ENCODE assay signal across 8 mouse cellular contexts in the genomic region with DNA sequence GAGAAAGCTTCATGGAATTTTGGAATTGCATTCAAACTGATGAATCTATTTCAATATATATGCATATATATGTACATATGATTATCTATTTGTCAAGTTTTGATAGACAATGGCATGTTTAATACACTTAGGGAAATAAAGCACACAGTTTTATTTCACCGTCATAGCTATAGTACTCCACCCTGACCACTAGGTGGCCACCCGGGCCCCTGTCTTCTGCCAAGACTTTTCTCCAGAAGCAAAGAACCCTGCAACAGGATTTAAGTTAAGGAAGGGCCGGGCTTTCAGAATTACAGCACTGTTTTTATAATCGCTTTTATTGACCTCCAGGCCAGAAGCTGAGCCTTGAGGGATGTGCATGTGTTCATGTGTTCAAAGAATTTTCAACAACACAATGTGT.
DNase-seq lines count a peak whose midpoint lies in the region; ATAC-seq and TF ChIP-seq lines count a peak whose summit lies in the region.

No protein-coding gene starts in this region.

- H3K79me2 ChIP-seq in liver, adult 2 months (ENCODE audit: control insufficient read depth, insufficient read depth, low read length) = no peaks in the 10 kb centered on the region

- DNase-seq in CD4-positive, CD25-positive, alpha-beta regulatory T cell, adult 2 months (ENCODE audit: low read depth, low spot score) = peak; percentile 27
- DNase-seq in liver, adult 2 months (ENCODE audit: extremely low read depth, low read depth, low spot score) = peak; percentile 27
- DNase-seq in liver, embryonic 11.5 days (ENCODE audit: low spot score) = no peak
- DNase-seq in hindbrain, postnatal 0 days (ENCODE audit: low spot score) = peak; percentile 68
- DNase-seq in mesoderm, embryonic 11.5 days (ENCODE audit: low read depth, low spot score) = peak; percentile 34

- H3K4me3 ChIP-seq in liver, adult 2 months (ENCODE audit: insufficient read depth, low read depth, low read length) = no peak overlapping the region
- H3K4me3 ChIP-seq in liver, embryonic 11.5 days (ENCODE audit: low read depth, low read length) = no peak overlapping the region
- H3K4me3 ChIP-seq in cortical plate, adult 2 months (ENCODE audit: insufficient read depth, low read length) = no peak overlapping the region
- H3K4me3 ChIP-seq in hindbrain, postnatal 0 days (ENCODE audit: low read length) = no peak overlapping the region

- ATAC-seq in CD4-positive, CD25-positive, alpha-beta regulatory T cell, adult 4 months = no peak
- no peak for ATAC-seq in liver, embryonic 11.5 days (replicated peaks; ENCODE audit: low FRiP score)
- peak; percentile 38; the same call in 1 of the 2 replicates for ATAC-seq in hindbrain, postnatal 0 days
- ATAC-seq in inflammation-experienced regulatory T-cells, adult 6 months = no peak

- H3K27ac ChIP-seq in liver, adult 2 months (replicated peaks; ENCODE audit: insufficient read depth, low read depth, low read length) = no peak overlapping the region
- no peak overlapping the region for H3K27ac ChIP-seq in liver, embryonic 11.5 days (ENCODE audit: low read depth, low read length)
- no peak overlapping the region for H3K27ac ChIP-seq in cortical plate, adult 2 months (ENCODE audit: insufficient read depth, low read length)
- H3K27ac ChIP-seq in hindbrain, postnatal 0 days = no peak overlapping the region

- no peak overlapping the region for H3K9ac ChIP-seq in liver, adult 2 months (ENCODE audit: low read depth, low read length)
- no peak overlapping the region for H3K9ac ChIP-seq in liver, embryonic 11.5 days (ENCODE audit: low read depth, low read length)
- H3K9ac ChIP-seq in hindbrain, postnatal 0 days (replicated peaks; ENCODE audit: low read length) = no peak overlapping the region

- TF ChIP-seq POLR2A in liver, adult 2 months (IDR thresholded peaks at IDR 0.05; ENCODE audit: extremely low read depth, insufficient read depth, low read length) = no peak
- TF ChIP-seq POLR2A in cortical plate, adult 2 months (IDR thresholded peaks at IDR 0.05; ENCODE audit: extremely low read depth, insufficient read depth, low read length) = no peak

- TF ChIP-seq CTCF in liver, adult 2 months (IDR thresholded peaks at IDR 0.05; ENCODE audit: low read depth, low read length) = peak; percentile 50; the same call in 1 of the 2 replicates
- peak; percentile 46 for TF ChIP-seq CTCF in cortical plate, adult 2 months (IDR thresholded peaks at IDR 0.05; ENCODE audit: extremely low read depth, insufficient read depth, low read length)
- peak; percentile 72 for TF ChIP-seq CTCF in hindbrain, postnatal 0 days (IDR thresholded peaks at IDR 0.05; ENCODE audit: low read depth)

- H3K4me2 ChIP-seq in liver, embryonic 11.5 days = no peak overlapping the region
- H3K4me2 ChIP-seq in hindbrain, postnatal 0 days (ENCODE audit: low read depth, low read length) = no peak overlapping the region

- H3K36me3 ChIP-seq in liver, adult 2 months (ENCODE audit: control insufficient read depth, insufficient read depth, low read length) = no peaks in the 10 kb centered on the region
- H3K36me3 ChIP-seq in liver, embryonic 11.5 days (ENCODE audit: control insufficient read depth, insufficient read depth, low read length) = no peaks in the 10 kb centered on the region
- no peaks in the 10 kb centered on the region for H3K36me3 ChIP-seq in hindbrain, postnatal 0 days (ENCODE audit: insufficient read depth, low read length)

- H3K9me3 ChIP-seq in liver, embryonic 11.5 days (ENCODE audit: control insufficient read depth, low read length) = no peaks in the 10 kb centered on the region
- H3K9me3 ChIP-seq in hindbrain, postnatal 0 days (ENCODE audit: low read length) = no peaks in the 10 kb centered on the region

- 35% methylated on average over 4 of the region's 4 CpGs for WGBS in liver, adult 2 months
- WGBS in liver, embryonic 11.5 days = 31% methylated on average over 4 of the region's 4 CpGs
- 29% methylated on average over 4 of the region's 4 CpGs for WGBS in hindbrain, postnatal 0 days

- H3K27me3 ChIP-seq in liver, adult 2 months (ENCODE audit: control insufficient read depth, insufficient read depth, low read length) = no peaks in the 10 kb centered on the region
- no peaks in the 10 kb centered on the region for H3K27me3 ChIP-seq in liver, embryonic 11.5 days (replicated peaks; ENCODE audit: control insufficient read depth, insufficient read depth, low read length)
- no peaks in the 10 kb centered on the region for H3K27me3 ChIP-seq in hindbrain, postnatal 0 days (ENCODE audit: insufficient read depth, low read length)

- H3K4me1 ChIP-seq in liver, adult 2 months (ENCODE audit: control insufficient read depth, insufficient read depth, low read length) = peaks cover 5% of the 10 kb centered on the region; the same call in 1 of the 2 replicates
- no peaks in the 10 kb centered on the region for H3K4me1 ChIP-seq in liver, embryonic 11.5 days (replicated peaks; ENCODE audit: control insufficient read depth, insufficient read depth, low read length)
- no peaks in the 10 kb centered on the region for H3K4me1 ChIP-seq in cortical plate, adult 2 months (ENCODE audit: control insufficient read depth, insufficient read depth, low read length)
- H3K4me1 ChIP-seq in hindbrain, postnatal 0 days (ENCODE audit: insufficient read depth, low read length) = no peaks in the 10 kb centered on the region
